Mouse (Mus musculus) cerebellum, adult 9-10 months (tissue): ENCODE measurements around the gene Ripor1.

ENCODE experiments used
- DNase-seq: peaks from one replicate; pipeline ENCODE4 v3.0.0; 2022

Ripor1 gene

GRCm38 (mm10) chr8:105634771-105635458, 29.9 kb downstream of the Ripor1 start:
- no peak for DNase-seq

- DNase-seq: peak; percentile 76
These were observed 30.4 kb downstream of the Ripor1 start for GRCm38 (mm10) chr8:105635481-105635880.

- peak; percentile 94 for DNase-seq
These were observed 31.2 kb downstream of the Ripor1 start, which contains the start of gene Ctcf for GRCm38 (mm10) chr8:105636018-105636962. Ctcf (plus strand) TSS chr8:105636568.

GRCm38 (mm10) chr8:105636963-105637510, 32.0 kb downstream of the Ripor1 start, which contains the start of gene Agrp:
Agrp (minus strand) TSS chr8:105637393.
- DNase-seq: peak; percentile 74

GRCm38 (mm10) chr8:105637601-105638041, 32.6 kb downstream of the Ripor1 start:
- DNase-seq: no peak

- DNase-seq: no peak
These were observed 33.5 kb downstream of the Ripor1 start for GRCm38 (mm10) chr8:105638510-105638909.

- DNase-seq: no peak
These were observed 34.8 kb downstream of the Ripor1 start for GRCm38 (mm10) chr8:105639835-105640234.

- no peak for DNase-seq
These were observed 35.5 kb downstream of the Ripor1 start for GRCm38 (mm10) chr8:105640511-105640910.

- no peak for DNase-seq
These were observed 40.1 kb downstream of the Ripor1 start for GRCm38 (mm10) chr8:105645205-105645604.

- no peak for DNase-seq
These were observed 43.9 kb downstream of the Ripor1 start for GRCm38 (mm10) chr8:105648929-105649328.

- DNase-seq: no peak
These were observed 52.6 kb downstream of the Ripor1 start for GRCm38 (mm10) chr8:105657641-105658040.

GRCm38 (mm10) chr8:105661167-105661566, 56.1 kb downstream of the Ripor1 start:
- peak; percentile 58 for DNase-seq
